Comparison of ENCODE assay signal across 22 mouse cellular contexts in genomic region chr6:115091737-115092136, GRCm38 (mm10). TPM values are rescaled to one million over a fixed set of nuclear protein-coding genes. Genes with fewer than 3 reads are reported as not detected.
A peak's percentile ranks its signal among the peaks of the same experiment; 100 is the strongest.
DNase-seq lines count a peak whose midpoint lies in the region; ATAC-seq and TF ChIP-seq lines count a peak whose summit lies in the region.
"Had no signal": no experiment of that assay in that cellular context is flagged by ENCODE, and none has a peak within 500 bp of the region (broad histone marks: within the 10 kb centered on the region; RNA-seq: fewer than 3 reads in every experiment).

No protein-coding gene starts in this region.

- no peaks in the 10 kb centered on the region for H3K36me3 ChIP-seq in G1E (replicated peaks)
- H3K36me3 ChIP-seq in splenic B cell, adult 2 months (ENCODE audit: control insufficient read depth, insufficient read depth, low read length, poor library complexity, severe bottlenecking): no peaks in the 10 kb centered on the region
- H3K36me3 ChIP-seq: embryonic facial prominence, embryonic 10.5 days; heart, embryonic 10.5 days; hindbrain, embryonic 10.5 days had no signal

- H3K4me1 ChIP-seq in G1E (ENCODE audit: insufficient read depth, low read depth, low read length): no peaks in the 10 kb centered on the region
- H3K4me1 ChIP-seq: embryonic facial prominence, embryonic 10.5 days; forebrain, embryonic 13.5 days; heart, embryonic 10.5 days had no signal

- TF ChIP-seq CTCF in G1E (IDR thresholded peaks at IDR 0.05; ENCODE audit: low read depth, low read length): no peak

- ATAC-seq in G1E (ENCODE audit: extremely low read depth, insufficient number of reproducible peaks, low FRiP score, poor library complexity, severe bottlenecking): no peak
- ATAC-seq: forebrain, embryonic 13.5 days; forebrain, postnatal 0 days; intestine, embryonic 16.5 days had no signal

- peak; percentile 23 for DNase-seq in 416B (ENCODE audit: low read depth)
- peak; percentile 2 for DNase-seq in G1E (ENCODE audit: low spot score)
- DNase-seq in brain, adult 2 months (ENCODE audit: low read depth, low spot score): peak; percentile 24
- DNase-seq in splenic B cell, adult 2 months (ENCODE audit: low read depth, low spot score): peak; percentile 2
- DNase-seq in frontal cortex, postnatal 36 days (ENCODE audit: low spot score in 2 of 2): no peak
- DNase-seq in kidney, postnatal 25 days: no peak
- no peak for DNase-seq in thymus, postnatal 4 days
- DNase-seq: adrenal gland, adult 8-10 months; adrenal gland, postnatal 36 days; cerebellum, adult 11 months; cerebellum, adult 8-10 months; cerebellum, postnatal 36 days; forebrain, postnatal 0 days; gastrocnemius, adult 2 months; gastrocnemius, postnatal 25 days; heart, adult 18-20 months; heart, postnatal 10 days had no signal

- H3K27me3 ChIP-seq in G1E (ENCODE audit: insufficient read depth, low read length): no peaks in the 10 kb centered on the region; the same call in 1 of the 2 replicates
- no peaks in the 10 kb centered on the region for H3K27me3 ChIP-seq in splenic B cell, adult 2 months (ENCODE audit: control insufficient read depth, insufficient read depth, low read length, poor library complexity, severe bottlenecking)
- H3K27me3 ChIP-seq: forebrain, embryonic 13.5 days had no signal

- no peaks in the 10 kb centered on the region for H3K9me3 ChIP-seq in G1E (replicated peaks)
- H3K9me3 ChIP-seq: embryonic facial prominence, embryonic 10.5 days; forebrain, embryonic 13.5 days; heart, embryonic 10.5 days; hindbrain, embryonic 10.5 days had no signal

- H3K4me3 ChIP-seq in G1E (ENCODE audit: low read depth, low read length): no peak overlapping the region
- H3K4me3 ChIP-seq: embryonic facial prominence, embryonic 10.5 days; forebrain, embryonic 13.5 days; gastrocnemius, adult 2 months; heart, embryonic 10.5 days; hindbrain, embryonic 10.5 days had no signal

RNA-seq across cellular contexts. Expression of gene Syn2, which starts 43.0 kb away (rescaled TPM):
- total RNA-seq in G1E (2014; fragmentation: Nextera tagmentation) (not detected in 2 replicates), G1E (2017) (0.12 and 0.16 TPM in 2 replicates)
- not detected in 2 replicates for polyA plus RNA-seq in G1E (2012)

RNA-seq across cellular contexts. Expression of gene Tamm41, which starts 54.1 kb away (rescaled TPM):
- total RNA-seq in G1E (2014; fragmentation: Nextera tagmentation): 26.4 and 33.0 TPM in 2 replicates
- total RNA-seq in G1E (2017): 47.4 and 48.8 TPM in 2 replicates
- polyA plus RNA-seq in G1E (2012): 20.9 and 23.4 TPM in 2 replicates

Comparison
In these comparisons a context has a peak if more than half of its experiments do, and no peak if none do; other contexts are left out.
1. DNase-seq: peak in 416B (single experiment), G1E (single experiment), brain, adult 2 months (single experiment) and splenic B cell, adult 2 months (single experiment); none in frontal cortex, postnatal 36 days (0 of 2), kidney, postnatal 25 days (0 of 2) and thymus, postnatal 4 days (single experiment).